Mouse (Mus musculus) hindbrain, embryonic 10.5 days (tissue): ENCODE measurements around the gene Mnat1. TPM values are rescaled to one million over a fixed set of nuclear protein-coding genes. Genes with fewer than 3 reads are reported as not detected.

Experiments used
- DNase-seq: peaks from one replicate; pipeline ENCODE4 v3.0.0-alpha.2; 2017; ENCODE audit warnings: low spot score
- H3K27ac ChIP-seq: fragments of 300-500 bp; sonication (generic); 2 replicates; pipeline ENCODE4 v1.5.1; 2016; ENCODE audit warnings: mild to moderate bottlenecking, moderate library complexity
- H3K27me3 ChIP-seq: fragments of 300-500 bp; sonication (generic); 2 replicates; pipeline ENCODE4 v1.6.1; 2016; ENCODE audit warnings: mild to moderate bottlenecking; ENCODE audit not compliant: poor library complexity, insufficient read depth, severe bottlenecking
- H3K36me3 ChIP-seq: fragments of 300-500 bp; sonication (generic); 2 replicates; pipeline ENCODE4 v1.6.1; 2016; ENCODE audit warnings: mild to moderate bottlenecking, moderate library complexity
- H3K4me1 ChIP-seq: fragments of 300-500 bp; sonication (generic); replicated peaks from 2 replicates; pipeline ENCODE4 v1.6.1; 2016; ENCODE audit warnings: mild to moderate bottlenecking
- H3K4me3 ChIP-seq: fragments of 300-500 bp; sonication (generic); 2 replicates; pipeline ENCODE4 v1.5.1; 2016; ENCODE audit warnings: mild to moderate bottlenecking, moderate library complexity
- H3K9me3 ChIP-seq: fragments of 300-500 bp; sonication (generic); 2 replicates; pipeline ENCODE4 v1.6.1; 2016; ENCODE audit warnings: mild to moderate bottlenecking, moderate library complexity
- WGBS: fragments of 180-500 bp; shearing (Covaris S2); methylation state at CpG from one replicate; pipeline ENCODE4 v1.1.7; 2016; 5-methylcytosine and 5-hydroxymethylcytosine counted together
- polyA plus RNA-seq: library from polyadenylated mRNA; unstranded; fragments of >200 nt; fragmentation: Nextera tagmentation; extraction: Ambion mirVana; gene quantifications from 2 replicates; pipeline ENCODE4 v1.2.1, GENCODE M21; 2016

The Mnat1 gene
- polyA plus RNA-seq, 1 experiment from 2014 or later = 29.1 TPM

DNA sequence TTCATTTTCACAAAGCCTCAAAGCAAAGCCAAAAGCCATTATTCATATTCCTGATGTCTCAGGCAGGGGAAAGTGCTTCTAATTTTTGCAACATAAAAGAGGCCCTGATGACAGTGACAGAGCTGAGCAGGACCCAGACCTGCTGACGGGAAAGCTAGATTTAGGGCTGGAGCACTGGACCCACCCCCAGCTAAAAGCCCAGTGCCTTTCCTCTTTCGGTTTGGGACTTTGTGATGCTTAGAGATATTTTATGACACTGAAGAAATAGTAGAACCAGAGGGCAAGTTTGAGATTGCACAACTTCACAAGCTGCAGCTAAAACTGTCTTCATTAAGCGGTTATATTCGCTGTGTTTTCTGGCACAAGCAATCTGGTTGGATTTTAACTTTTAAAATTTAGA, 181.1 kb downstream of the Mnat1 start:
- H3K4me1 ChIP-seq = no peaks in the 10 kb centered on the region
- no peaks in the 10 kb centered on the region for H3K9me3 ChIP-seq
- no peak overlapping the region for H3K27ac ChIP-seq
- peaks cover 16% of the 10 kb centered on the region for H3K36me3 ChIP-seq
- 87% methylated on average over 4 of the region's 4 CpGs for WGBS
- H3K4me3 ChIP-seq = no peak overlapping the region
- no peaks in the 10 kb centered on the region for H3K27me3 ChIP-seq
- no peak for DNase-seq

DNA sequence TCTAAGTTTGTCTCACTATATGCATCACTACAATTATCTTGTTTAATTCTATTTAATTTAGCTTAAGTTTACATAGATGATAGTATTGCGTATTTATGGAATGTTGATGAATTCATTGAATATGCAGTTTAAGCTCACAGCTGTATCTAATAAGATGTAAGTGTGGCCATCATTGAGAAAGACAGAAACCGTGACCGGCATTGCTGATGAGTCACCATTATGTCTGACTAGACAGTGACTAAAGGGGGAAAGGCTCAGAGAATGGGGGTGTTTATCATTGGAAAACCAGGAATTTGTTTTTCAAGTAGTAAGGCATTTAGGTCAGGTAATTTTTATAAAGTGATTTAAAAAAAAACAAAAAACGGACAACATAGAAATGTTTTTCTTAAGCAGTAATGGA, 184.2 kb downstream of the Mnat1 start:
- Histone ChIP-seq H3K9me3 (no peaks in the 10 kb centered on the region), H3K27me3 (no peaks in the 10 kb centered on the region), H3K4me3 (no peak overlapping the region), H3K27ac (no peak overlapping the region), H3K4me1 (no peaks in the 10 kb centered on the region), H3K36me3 (peaks cover 18% of the 10 kb centered on the region)
- DNase-seq = no peak
- WGBS = 93% methylated on average over 4 of the region's 4 CpGs

DNA sequence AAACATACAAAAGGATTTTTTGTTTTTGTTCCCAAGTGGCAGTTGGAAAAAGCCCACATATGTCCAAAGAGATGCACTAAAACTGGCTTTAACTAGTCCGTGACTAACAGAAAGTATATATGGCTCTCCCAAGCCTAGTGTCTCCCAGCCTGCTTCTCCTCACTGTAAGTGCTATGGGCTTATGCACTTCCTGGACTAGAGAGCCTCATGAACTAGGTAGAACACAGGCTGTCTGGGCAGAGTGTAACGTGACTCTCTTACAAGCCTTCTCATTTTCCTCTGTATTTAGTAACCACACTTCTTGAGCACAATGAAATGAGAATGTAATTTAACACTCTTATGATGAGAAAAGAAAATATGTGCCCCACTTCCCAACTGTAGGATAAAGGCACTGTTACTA, 185.2 kb downstream of the Mnat1 start:
- Histone ChIP-seq H3K36me3 (peaks cover 18% of the 10 kb centered on the region), H3K4me1 (no peaks in the 10 kb centered on the region), H3K27me3 (no peaks in the 10 kb centered on the region), H3K27ac (no peak overlapping the region), H3K4me3 (no peak overlapping the region), H3K9me3 (no peaks in the 10 kb centered on the region)
- 85% methylated on average over 2 of the region's 2 CpGs for WGBS
- DNase-seq = no peak

DNA sequence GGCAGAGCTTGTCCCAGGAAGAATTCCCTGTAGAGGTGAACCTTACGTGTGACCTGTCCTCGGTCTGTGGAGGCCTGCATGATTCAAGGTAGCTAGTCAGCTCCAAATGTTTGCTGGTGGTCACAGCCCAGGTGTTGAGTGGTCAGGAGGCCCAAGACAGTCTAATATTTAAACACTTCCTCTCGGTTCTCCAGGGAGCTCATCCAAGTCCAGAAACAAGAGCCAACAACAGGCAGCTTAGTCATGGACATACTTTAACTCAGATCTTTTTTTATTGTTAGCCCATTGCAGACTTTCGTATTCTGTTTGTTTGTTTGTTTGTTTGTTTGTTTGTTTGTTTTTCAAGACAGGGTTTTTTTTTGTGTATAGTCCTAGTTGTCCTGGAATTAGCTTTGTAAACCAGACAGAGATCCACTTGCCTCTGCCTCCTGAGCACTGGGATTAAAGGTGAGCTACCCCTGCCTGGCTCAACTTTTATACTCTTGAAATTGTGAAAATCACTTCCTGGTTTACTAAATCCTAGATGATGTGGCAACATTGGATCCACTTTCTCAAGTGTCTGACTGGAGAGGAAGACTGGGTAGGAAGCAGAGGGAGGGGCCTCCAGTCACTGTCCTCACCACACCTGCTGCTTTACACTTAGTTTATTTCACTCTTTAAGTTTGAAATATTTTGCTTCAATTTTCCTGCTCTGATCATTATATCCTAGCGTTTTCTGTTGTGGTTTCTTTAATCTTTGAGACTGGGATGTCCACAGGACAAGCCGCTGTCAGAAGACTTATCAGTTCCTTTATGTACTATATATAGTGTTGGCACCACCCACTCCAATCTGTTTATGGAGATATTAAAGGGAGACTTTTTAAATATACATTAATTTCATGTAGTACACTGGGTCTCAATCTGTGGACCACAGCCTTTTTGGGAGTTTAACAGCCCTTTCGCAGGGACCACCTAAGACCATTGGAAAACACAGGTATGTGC, 194.5 kb downstream of the Mnat1 start:
- Histone ChIP-seq H3K27me3 (no peaks in the 10 kb centered on the region), H3K9me3 (no peaks in the 10 kb centered on the region), H3K4me3 (no peak overlapping the region), H3K27ac (no peak overlapping the region), H3K4me1 (peaks cover 11% of the 10 kb centered on the region), H3K36me3 (peaks cover 9% of the 10 kb centered on the region)
- no peak for DNase-seq
- 90% methylated on average over 7 of the region's 7 CpGs for WGBS

Other genes starting within 250 kb of the Mnat1 start
- gene Six6, start 183.8 kb upstream of the Mnat1 start, polyA plus RNA-seq = 0.14 and 0.77 TPM in 2 replicates
- 2.0 and 2.3 TPM in 2 replicates for gene 4930447C04Rik, start 182.9 kb upstream of the Mnat1 start, polyA plus RNA-seq
- 21.1 and 33.5 TPM in 2 replicates for gene Six1, start 69.8 kb upstream of the Mnat1 start, polyA plus RNA-seq
- 5.0 and 8.6 TPM in 2 replicates for gene Six4, start 10.3 kb upstream of the Mnat1 start, polyA plus RNA-seq
- gene Trmt5, start 163.0 kb downstream of the Mnat1 start, polyA plus RNA-seq = 18.3 and 20.3 TPM in 2 replicates
- gene Slc38a6, start 163.1 kb downstream of the Mnat1 start, polyA plus RNA-seq = 7.0 and 10.1 TPM in 2 replicates